Mouse (Mus musculus) liver, adult (tissue): Measurements from ENCODE around the gene Tmem198.

Experiments used
- GATA4 ChIP-seq: IDR thresholded peaks from 2 replicates; pipeline ENCODE4 v1.6.1; 2014; ENCODE audit warnings: mild to moderate bottlenecking, low read length; ENCODE audit not compliant: insufficient replicate concordance

Gene Tmem198

DNA sequence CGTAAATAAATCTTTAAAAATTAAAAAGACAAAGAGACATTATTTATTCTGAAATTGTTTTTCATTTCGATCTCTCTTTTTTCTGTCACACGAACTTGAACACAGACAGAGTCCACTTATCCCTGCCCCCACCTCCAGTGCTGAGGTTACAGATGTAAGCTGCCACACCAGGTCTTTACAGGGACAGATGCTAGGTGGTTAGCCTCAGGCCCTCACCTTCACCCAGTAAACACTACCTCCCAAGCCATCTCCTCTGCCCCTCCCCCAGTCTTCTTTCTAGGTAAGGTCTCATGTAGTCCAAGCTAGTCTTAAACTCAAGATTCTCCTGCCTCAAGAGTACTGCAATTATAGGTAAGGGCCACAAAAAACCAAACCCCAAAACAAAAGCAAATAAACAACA lies 33.2 kb downstream of the Tmem198 start:
- TF ChIP-seq GATA4: no peak

GRCm38 (mm10) chr1:75516703-75517380 lies 37.5 kb downstream of the Tmem198 start:
- no peak for TF ChIP-seq GATA4

DNA sequence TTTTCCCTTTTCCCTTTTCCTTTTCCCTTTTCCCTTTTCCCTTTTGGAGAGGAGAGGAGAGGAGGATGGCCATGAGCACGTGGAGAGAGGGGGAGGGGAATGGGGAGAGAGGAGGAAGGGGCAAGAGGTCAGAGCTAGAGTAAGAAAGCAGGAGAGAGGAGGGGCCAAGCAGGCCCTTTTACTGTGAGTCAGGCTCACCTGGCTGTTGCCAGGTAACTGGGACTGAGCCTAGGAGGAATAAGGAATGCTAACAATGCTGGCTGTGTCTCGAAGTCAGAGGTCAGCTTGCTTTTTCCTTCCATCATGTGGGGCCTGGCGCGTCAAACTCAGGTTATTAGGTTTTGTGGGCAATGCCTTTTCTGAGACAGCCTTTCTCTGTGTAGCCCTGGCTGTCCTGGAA lies 38.7 kb downstream of the Tmem198 start:
- no peak for TF ChIP-seq GATA4

- no peak for TF ChIP-seq GATA4
Observed at GRCm38 (mm10) chr1:75518427-75518826, 39.1 kb downstream of the Tmem198 start.

- no peak for TF ChIP-seq GATA4
Observed at GRCm38 (mm10) chr1:75519576-75519975, 40.2 kb downstream of the Tmem198 start.

DNA sequence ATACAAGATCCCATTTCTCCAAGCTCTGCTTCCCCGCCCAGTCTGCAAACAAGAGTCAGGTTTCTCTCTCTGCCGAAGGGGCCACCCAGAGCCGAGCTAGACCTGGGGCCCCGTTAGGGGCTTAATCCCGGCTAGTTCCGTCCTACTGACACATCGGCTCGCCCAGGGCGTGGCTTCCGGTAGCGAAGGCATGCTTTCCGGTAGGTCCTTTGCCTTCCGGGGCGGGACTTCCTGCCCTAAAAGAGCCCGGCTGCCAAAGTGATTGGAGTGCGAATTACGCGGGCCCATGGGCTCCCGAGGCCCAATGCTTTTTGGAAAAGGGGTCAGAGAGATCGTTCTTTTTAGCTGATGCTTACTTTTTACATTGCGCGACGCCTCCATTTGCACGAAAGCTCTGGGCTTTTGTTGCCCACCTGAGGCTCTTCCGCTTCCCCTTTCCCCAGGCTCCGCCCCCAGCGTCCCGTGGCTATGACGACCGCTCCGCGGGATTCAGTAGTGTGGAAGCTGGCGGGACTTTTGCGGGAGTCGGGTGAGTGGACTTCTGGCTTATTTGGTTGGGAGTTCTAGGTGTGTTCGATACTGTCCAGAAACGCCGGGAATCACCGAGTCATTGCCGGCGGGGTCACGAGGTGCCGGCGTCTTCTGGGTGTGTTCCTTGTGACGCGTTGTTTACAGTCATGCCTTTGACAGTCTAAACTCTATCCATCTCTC lies 42.1 kb downstream of the Tmem198 start, which contains the start of gene Stk11ip:
Gene Stk11ip (plus strand): TSS at position 209 of the 711 bp plus-strand sequence.
- no peak for TF ChIP-seq GATA4

DNA sequence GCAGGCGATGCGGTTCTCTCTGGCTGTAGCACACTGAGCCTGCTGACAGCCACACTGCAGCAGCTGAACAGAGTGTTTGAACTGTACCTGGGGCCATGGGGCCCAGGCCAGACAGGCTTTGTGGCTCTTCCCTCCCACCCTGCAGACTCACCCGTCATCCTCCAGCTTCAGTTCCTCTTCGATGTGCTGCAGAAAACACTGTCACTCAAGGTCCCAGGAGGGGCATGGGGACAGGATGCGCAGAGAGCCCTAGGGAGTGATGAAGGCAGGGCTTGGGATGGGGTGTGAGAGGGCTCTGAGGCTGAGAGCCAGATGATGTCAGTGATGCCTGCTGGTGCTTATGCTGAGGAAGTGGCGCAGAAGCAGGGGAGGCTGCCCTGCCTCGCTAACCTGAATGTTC lies 45.3 kb downstream of the Tmem198 start:
- TF ChIP-seq GATA4: no peak

DNA sequence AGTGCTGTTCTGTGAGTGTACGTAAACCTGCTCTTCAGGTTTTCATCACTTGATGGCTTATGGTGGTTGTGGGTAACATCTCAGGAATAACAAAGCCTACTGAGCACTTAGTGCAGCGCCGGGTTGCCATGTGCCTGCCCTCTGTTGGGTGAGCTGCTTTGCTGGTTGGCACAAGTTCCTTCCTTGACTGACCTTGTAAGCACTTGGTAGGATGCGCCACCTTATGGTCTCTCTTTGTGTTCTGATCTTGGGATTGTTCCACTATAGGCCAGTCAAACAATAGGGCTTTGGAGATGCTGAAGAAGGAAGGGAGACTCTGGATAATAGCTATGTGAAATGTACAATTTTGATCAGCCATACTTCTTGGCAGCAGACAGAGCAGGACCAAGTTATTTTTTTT lies 51.2 kb downstream of the Tmem198 start:
- TF ChIP-seq GATA4: no peak

DNA sequence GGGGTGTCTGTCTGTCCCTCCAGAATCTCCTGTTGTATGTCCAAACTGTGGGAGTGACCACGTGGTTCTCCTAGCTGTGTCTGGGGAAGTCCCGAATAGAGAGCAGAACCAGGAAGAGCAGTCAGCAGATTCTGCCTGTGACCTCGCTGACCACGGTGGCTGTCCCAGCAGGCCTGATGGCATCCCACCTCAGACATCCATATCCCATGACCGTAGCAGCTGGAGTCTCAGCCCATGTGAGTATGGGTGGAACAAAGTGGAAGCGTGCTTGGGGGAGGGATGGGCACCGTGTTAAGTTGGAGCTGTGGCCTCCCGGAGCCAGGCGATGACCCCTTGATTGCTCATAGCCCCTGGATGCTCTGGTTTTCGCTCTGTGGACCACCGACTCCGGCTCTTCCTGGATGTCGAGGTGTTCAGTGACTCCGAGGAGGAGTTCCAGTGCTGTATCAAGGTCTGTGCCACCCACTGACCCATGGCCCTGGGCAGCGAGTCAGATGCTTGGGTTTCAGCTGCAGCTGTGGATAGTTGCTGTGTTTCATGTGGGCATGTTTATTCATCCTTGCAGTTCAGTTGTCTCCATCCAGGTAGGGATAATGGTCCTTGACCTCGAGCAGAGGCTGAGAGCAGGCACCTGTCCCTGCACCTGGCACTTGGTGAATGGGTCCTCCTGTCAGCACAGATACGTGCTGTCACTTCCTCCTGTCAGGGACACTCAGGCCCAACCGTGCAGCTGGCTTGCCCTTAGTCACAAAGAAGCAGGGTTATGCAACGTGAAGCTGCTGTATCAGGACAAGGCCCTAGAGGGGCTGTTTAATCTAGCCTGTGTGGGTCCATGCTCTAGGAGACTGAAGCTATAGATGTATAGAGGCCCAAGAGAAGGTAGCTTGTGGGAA lies 53.2 kb downstream of the Tmem198 start:
- no peak for TF ChIP-seq GATA4

- no peak for TF ChIP-seq GATA4
Observed at GRCm38 (mm10) chr1:75533325-75534252, 54.3 kb downstream of the Tmem198 start.
